Mouse (Mus musculus) liver, embryonic 14.5 days (tissue): ENCODE data around the gene Slc12a6. TPM values are rescaled to one million over a fixed set of nuclear protein-coding genes. Genes with fewer than 3 reads are reported as not detected.
A peak's percentile ranks its signal among the peaks of the same experiment; 100 is the strongest.

Source experiments
- ATAC-seq: fragments of 200-750 bp; cut with Nextera tagmentation; 2 replicates; pipeline ENCODE4 v1.8.0; 2017; ENCODE audit warnings: moderate number of reproducible peaks, mild to moderate bottlenecking, moderate library complexity; ENCODE audit not compliant: insufficient read depth
- DNase-seq, 3 experiments: peaks; one replicate each; pipeline ENCODE4 v3.0.0-alpha.2; 2012 to 2013; ENCODE audit warnings: low read depth in 3 of 3, low spot score in 3 of 3
- H3K27ac ChIP-seq: fragments of 300-500 bp; sonication (generic); 2 replicates; pipeline ENCODE4 v1.5.1; 2014; ENCODE audit warnings: moderate library complexity, mild to moderate bottlenecking, control low read depth, inconsistent platforms
- H3K27me3 ChIP-seq: fragments of 300-500 bp; sonication (generic); 2 replicates; pipeline ENCODE4 v1.6.1; 2014; ENCODE audit warnings: mild to moderate bottlenecking, low read length, moderate library complexity; ENCODE audit not compliant: control insufficient read depth, insufficient read depth
- H3K36me3 ChIP-seq: fragments of 300-500 bp; sonication (generic); replicated peaks from 2 replicates; pipeline ENCODE4 v1.6.1; 2014; ENCODE audit warnings: low read depth; ENCODE audit not compliant: control insufficient read depth, insufficient read depth
- H3K4me1 ChIP-seq, 2 experiments: fragments of 200-500 bp in 1 of 2; fragments of 300-500 bp in 1 of 2; sonication (generic) in 1 of 2; replicated peaks; 2 replicates each; pipeline ENCODE4 v1.6.1; 2012 to 2014; ENCODE audit warnings: antibody characterized with exemption in 1 of 2, inconsistent platforms in 1 of 2, low read length in 1 of 2; ENCODE audit not compliant: control insufficient read depth in 2 of 2, insufficient read depth in 2 of 2
- H3K4me2 ChIP-seq: fragments of 300-500 bp; sonication (generic); 2 replicates; pipeline ENCODE4 v1.6.1; 2014; ENCODE audit warnings: low read depth, mild to moderate bottlenecking, control low read depth, moderate library complexity
- H3K4me3 ChIP-seq, 2 experiments: fragments of 200-500 bp in 1 of 2; fragments of 300-500 bp in 1 of 2; sonication (generic) in 1 of 2; 2 replicates each; pipeline ENCODE4 v1.5.1; 2012 to 2014; ENCODE audit warnings: low read depth in 2 of 2, low read length in 2 of 2, mild to moderate bottlenecking in 2 of 2, control low read depth in 1 of 2, inconsistent platforms in 1 of 2, moderate library complexity in 1 of 2; ENCODE audit not compliant: insufficient read depth in 1 of 2
- H3K9ac ChIP-seq: fragments of 300-500 bp; sonication (generic); replicated peaks from 2 replicates; pipeline ENCODE4 v1.6.1; 2014; ENCODE audit warnings: mild to moderate bottlenecking, control low read depth, moderate library complexity
- H3K9me3 ChIP-seq: fragments of 300-500 bp; sonication (generic); 2 replicates; pipeline ENCODE4 v1.6.1; 2016; ENCODE audit warnings: low read length, mixed read lengths; ENCODE audit not compliant: control insufficient read depth
- CTCF ChIP-seq: IDR thresholded peaks from 2 replicates; pipeline ENCODE4 v1.5.1; 2016; ENCODE audit warnings: antibody characterized with exemption, low read depth, control low read depth
- EP300 ChIP-seq: IDR thresholded peaks from 2 replicates; pipeline ENCODE4 v1.6.1; 2016; ENCODE audit warnings: antibody characterized with exemption, low read depth
- WGBS: fragments of 180-500 bp; shearing (Covaris S2); extraction: QIAGEN DNeasy Blood & Tissue Kit; methylation state at CpG from one replicate; pipeline ENCODE4 v1.1.7; 2014; ENCODE audit not compliant: insufficient replicate concordance; 5-methylcytosine and 5-hydroxymethylcytosine counted together
- polyA plus RNA-seq, 2 experiments: library from polyadenylated mRNA; depleted of rRNA in 1 of 2; stranded (reverse) in 1 of 2; unstranded in 1 of 2; fragments of >200 nt; fragmentation: Nextera tagmentation in 1 of 2; extraction: Ambion mirVana in 1 of 2; gene quantifications; 2 replicates each; pipeline versions ENCODE4 v1.2.1 to v1.2.3; 2012 to 2014

Slc12a6 gene
- polyA plus RNA-seq, 2 experiments = 3.4 to 8.7 TPM

GRCm38 (mm10) chr2:112359611-112360010 is 94.0 kb downstream of the Slc12a6 start:
- WGBS = 73% methylated on average over 2 of the region's 2 CpGs
- no peak overlapping the region for H3K4me3 ChIP-seq
- H3K4me2 ChIP-seq = no peak overlapping the region
- no peak overlapping the region for H3K9ac ChIP-seq
- DNase-seq (no peak), ATAC-seq (no peak)
- no peaks in the 10 kb centered on the region for H3K27me3 ChIP-seq
- H3K36me3 ChIP-seq = peaks cover 22% of the 10 kb centered on the region
- H3K27ac ChIP-seq = no peak overlapping the region
- H3K9me3 ChIP-seq = no peaks in the 10 kb centered on the region
- TF ChIP-seq EP300 (no peak), CTCF (no peak)
- H3K4me1 ChIP-seq = no peaks in the 10 kb centered on the region

- no peak overlapping the region for H3K4me2 ChIP-seq
- no peak overlapping the region for H3K4me3 ChIP-seq
- H3K9ac ChIP-seq = no peak overlapping the region
- no peak overlapping the region for H3K27ac ChIP-seq
- H3K9me3 ChIP-seq = no peaks in the 10 kb centered on the region
- WGBS = 86% methylated on average over 12 of the region's 12 CpGs
- H3K27me3 ChIP-seq = no peaks in the 10 kb centered on the region
- TF ChIP-seq CTCF (no peak), EP300 (no peak)
- peaks cover 22% of the 10 kb centered on the region for H3K36me3 ChIP-seq
- no peak for DNase-seq
- no peaks in the 10 kb centered on the region for H3K4me1 ChIP-seq
- ATAC-seq = no peak
These were observed 94.6 kb downstream of the Slc12a6 start for GRCm38 (mm10) chr2:112360012-112360780.

- Histone ChIP-seq H3K4me3 (no peak overlapping the region), H3K9me3 (no peaks in the 10 kb centered on the region), H3K9ac (no peak overlapping the region), H3K4me1 (no peaks in the 10 kb centered on the region), H3K36me3 (peaks cover 22% of the 10 kb centered on the region), H3K4me2 (no peak overlapping the region), H3K27ac (no peak overlapping the region), H3K27me3 (no peaks in the 10 kb centered on the region)
- 80% methylated on average over 2 of the region's 2 CpGs for WGBS
- DNase-seq (no peak), ATAC-seq (no peak)
- TF ChIP-seq EP300 (no peak), CTCF (no peak)
These were observed 95.2 kb downstream of the Slc12a6 start for GRCm38 (mm10) chr2:112360781-112361169.

- WGBS = 14% methylated on average over 15 of the region's 15 CpGs
- Histone ChIP-seq H3K4me2 (peak overlapping the region; percentile 91), H3K9me3 (no peaks in the 10 kb centered on the region), H3K36me3 (peaks cover 11% of the 10 kb centered on the region), H3K9ac (peak overlapping the region; percentile 84), H3K27ac (no peak overlapping the region; the same call in 1 of the 2 replicates), H3K27me3 (no peaks in the 10 kb centered on the region), H3K4me1 (peaks cover 2 to 7% of the 10 kb centered on the region in 2 experiments; a peak in 3 of 4 replicates), H3K4me3 (peak overlapping the region; percentile 76 to 82)
- peak; percentile 50; the same call in 1 of the 2 replicates for ATAC-seq
- peak in 1 of 3 experiments; percentile 37 for DNase-seq
- TF ChIP-seq CTCF (no peak), EP300 (no peak)
These were observed 101.6 kb downstream of the Slc12a6 start for GRCm38 (mm10) chr2:112367222-112367621.

- Histone ChIP-seq H3K4me3 (peak within 1 kb of the TSS; percentile 76 to 82), H3K4me1 (peaks cover 2 to 7% of the 10 kb centered on the region in 2 experiments; a peak in 3 of 4 replicates), H3K9me3 (no peaks in the 10 kb centered on the region), H3K27ac (peak within 1 kb of the TSS; percentile 76), H3K4me2 (peak within 1 kb of the TSS; percentile 91), H3K9ac (peak within 1 kb of the TSS; percentile 84), H3K27me3 (no peaks in the 10 kb centered on the region), H3K36me3 (peaks cover 7% of the 10 kb centered on the region)
- no peak for TF ChIP-seq EP300
- no peak for TF ChIP-seq CTCF
- 1% methylated on average over 46 of the region's 46 CpGs for WGBS
- DNase-seq = peak; percentile 79 to 84 (median 81)
- ATAC-seq = peak; percentile 86
These were observed 102.4 kb downstream of the Slc12a6 start, which contains the start of gene Emc4 for GRCm38 (mm10) chr2:112367726-112368673. TSS of gene Emc4 (minus strand) at chr2:112368027.
